25 mouse cellular contexts compared by ENCODE assay signal in genomic region chr3:62311224-62311623, GRCm38 (mm10). TPM values are rescaled to one million over a fixed set of nuclear protein-coding genes. Genes with fewer than 3 reads are reported as not detected.
DNase-seq lines count a peak whose midpoint lies in the region; ATAC-seq and TF ChIP-seq lines count a peak whose summit lies in the region.
"Had no signal": no experiment of that assay in that cellular context is flagged by ENCODE, and none has a peak within 500 bp of the region (broad histone marks: within the 10 kb centered on the region; RNA-seq: fewer than 3 reads in every experiment).

No protein-coding gene starts in this region.

- 82% methylated on average over 5 of the region's 5 CpGs for WGBS in forebrain, embryonic 11.5 days
- 88% methylated on average over 5 of the region's 5 CpGs for WGBS in forebrain, postnatal 0 days
- WGBS in kidney, embryonic 15.5 days, result 92% methylated on average over 5 of the region's 5 CpGs
- 95% methylated on average over 5 of the region's 5 CpGs for WGBS in lung, embryonic 15.5 days
- WGBS in embryonic facial prominence, embryonic 12.5 days, result 87% methylated on average over 5 of the region's 5 CpGs

- H3K36me3 ChIP-seq in forebrain, embryonic 11.5 days (ENCODE audit: control insufficient read depth, insufficient read depth, low read length), result no peaks in the 10 kb centered on the region
- no peaks in the 10 kb centered on the region for H3K36me3 ChIP-seq in forebrain, postnatal 0 days (ENCODE audit: insufficient read depth)
- no peaks in the 10 kb centered on the region for H3K36me3 ChIP-seq in kidney, embryonic 15.5 days
- no peaks in the 10 kb centered on the region for H3K36me3 ChIP-seq in lung, embryonic 15.5 days
- H3K36me3 ChIP-seq in embryonic facial prominence, embryonic 12.5 days, result no peaks in the 10 kb centered on the region
- H3K36me3 ChIP-seq: embryonic facial prominence, embryonic 13.5 days; forebrain, embryonic 10.5 days; G1E; heart, embryonic 12.5 days; liver, embryonic 15.5 days; neural tube, embryonic 13.5 days had no signal

- H3K27ac ChIP-seq in forebrain, embryonic 11.5 days (ENCODE audit: low read depth, low read length), result no peak overlapping the region
- no peak overlapping the region for H3K27ac ChIP-seq in forebrain, postnatal 0 days (ENCODE audit: low read depth, low read length)
- H3K27ac ChIP-seq in kidney, embryonic 15.5 days, result no peak overlapping the region
- H3K27ac ChIP-seq in lung, embryonic 15.5 days, result no peak overlapping the region
- no peak overlapping the region for H3K27ac ChIP-seq in embryonic facial prominence, embryonic 12.5 days
- H3K27ac ChIP-seq in gastrocnemius, adult 2 months, result no peak overlapping the region
- H3K27ac ChIP-seq: embryonic facial prominence, embryonic 13.5 days; forebrain, embryonic 10.5 days; heart, adult 2 months; liver, embryonic 15.5 days; macrophage; neural tube, embryonic 13.5 days had no signal

- ATAC-seq in forebrain, embryonic 11.5 days (replicated peaks; ENCODE audit: low FRiP score), result peak; percentile 44
- no peak for ATAC-seq in forebrain, postnatal 0 days
- 0 out of 2 replicates have a peak, but pooled peaks have one; percentile 9 for ATAC-seq in kidney, embryonic 15.5 days (replicated peaks; ENCODE audit: low FRiP score)
- peak; percentile 57; the same call in 1 of the 2 replicates for ATAC-seq in lung, embryonic 15.5 days (ENCODE audit: borderline replicate concordance, extremely low read depth, low FRiP score, low TSS enrichment)
- ATAC-seq in embryonic facial prominence, embryonic 12.5 days (ENCODE audit: insufficient number of reproducible peaks, insufficient read depth, low FRiP score, low TSS enrichment), result peak; percentile 35; the same call in 1 of the 2 replicates
- ATAC-seq: intestine, embryonic 16.5 days had no signal

- H3K9ac ChIP-seq in forebrain, embryonic 11.5 days (ENCODE audit: low read length), result no peak overlapping the region
- no peak overlapping the region for H3K9ac ChIP-seq in forebrain, postnatal 0 days
- H3K9ac ChIP-seq in kidney, embryonic 15.5 days, result no peak overlapping the region
- H3K9ac ChIP-seq in lung, embryonic 15.5 days, result no peak overlapping the region
- H3K9ac ChIP-seq in embryonic facial prominence, embryonic 12.5 days, result no peak overlapping the region
- H3K9ac ChIP-seq: embryonic facial prominence, embryonic 13.5 days; heart, embryonic 12.5 days; liver, embryonic 15.5 days; neural tube, embryonic 13.5 days had no signal

- intact Hi-C loops in gastrocnemius, adult 2 months (cut with DNase I), result no loop called here

- H3K4me2 ChIP-seq in forebrain, embryonic 11.5 days (ENCODE audit: low read depth, low read length, severe bottlenecking), result no peak overlapping the region
- H3K4me2 ChIP-seq in forebrain, postnatal 0 days (ENCODE audit: low read depth), result no peak overlapping the region
- H3K4me2 ChIP-seq in kidney, embryonic 15.5 days, result no peak overlapping the region
- H3K4me2 ChIP-seq in lung, embryonic 15.5 days, result no peak overlapping the region
- H3K4me2 ChIP-seq in embryonic facial prominence, embryonic 12.5 days (replicated peaks), result no peak overlapping the region
- H3K4me2 ChIP-seq: embryonic facial prominence, embryonic 13.5 days; heart, embryonic 12.5 days; liver, embryonic 15.5 days; neural tube, embryonic 13.5 days had no signal

- H3K27me3 ChIP-seq in forebrain, embryonic 11.5 days (ENCODE audit: control insufficient read depth, insufficient read depth, low read length), result no peaks in the 10 kb centered on the region
- no peaks in the 10 kb centered on the region for H3K27me3 ChIP-seq in forebrain, postnatal 0 days (ENCODE audit: insufficient read depth, low read length)
- H3K27me3 ChIP-seq in kidney, embryonic 15.5 days, result no peaks in the 10 kb centered on the region
- H3K27me3 ChIP-seq in lung, embryonic 15.5 days, result no peaks in the 10 kb centered on the region
- H3K27me3 ChIP-seq in embryonic facial prominence, embryonic 12.5 days, result no peaks in the 10 kb centered on the region
- H3K27me3 ChIP-seq: embryonic facial prominence, embryonic 13.5 days; heart, embryonic 12.5 days; liver, embryonic 15.5 days; neural tube, embryonic 13.5 days had no signal

- H3K4me1 ChIP-seq in forebrain, embryonic 11.5 days (replicated peaks; ENCODE audit: control insufficient read depth, insufficient read depth, low read length), result no peaks in the 10 kb centered on the region
- no peaks in the 10 kb centered on the region for H3K4me1 ChIP-seq in forebrain, postnatal 0 days (ENCODE audit: insufficient read depth)
- H3K4me1 ChIP-seq in kidney, embryonic 15.5 days, result no peaks in the 10 kb centered on the region
- H3K4me1 ChIP-seq in lung, embryonic 15.5 days, result no peaks in the 10 kb centered on the region
- H3K4me1 ChIP-seq in embryonic facial prominence, embryonic 12.5 days, result no peaks in the 10 kb centered on the region
- H3K4me1 ChIP-seq: embryonic facial prominence, embryonic 13.5 days; forebrain, embryonic 10.5 days; heart, embryonic 12.5 days; liver, embryonic 15.5 days; neural tube, embryonic 13.5 days had no signal

- H3K9me3 ChIP-seq in forebrain, embryonic 11.5 days (ENCODE audit: control insufficient read depth, low read length), result no peaks in the 10 kb centered on the region
- no peaks in the 10 kb centered on the region for H3K9me3 ChIP-seq in forebrain, postnatal 0 days (ENCODE audit: low read length)
- no peaks in the 10 kb centered on the region for H3K9me3 ChIP-seq in kidney, embryonic 15.5 days (replicated peaks)
- H3K9me3 ChIP-seq in lung, embryonic 15.5 days, result no peaks in the 10 kb centered on the region
- no peaks in the 10 kb centered on the region for H3K9me3 ChIP-seq in embryonic facial prominence, embryonic 12.5 days
- H3K9me3 ChIP-seq: embryonic facial prominence, embryonic 13.5 days; forebrain, embryonic 10.5 days; G1E; heart, embryonic 12.5 days; liver, embryonic 15.5 days; neural tube, embryonic 13.5 days had no signal

- TF ChIP-seq CTCF in forebrain, postnatal 0 days (IDR thresholded peaks at IDR 0.05; ENCODE audit: low read depth), result no peak
- no peak for TF ChIP-seq CTCF in gastrocnemius, adult 2 months (IDR thresholded peaks at IDR 0.05)

- no peak for DNase-seq in forebrain, embryonic 11.5 days (ENCODE audit: low spot score)
- DNase-seq in forebrain, postnatal 0 days, result no peak
- no peak for DNase-seq in kidney, adult 9 months
- DNase-seq in lung, postnatal 25 days (ENCODE audit: low spot score), result no peak
- DNase-seq in gastrocnemius, adult 2 months, result no peak
- DNase-seq: adrenal gland, postnatal 10 days; cerebellum, adult 8-10 months; cerebellum, postnatal 25 days; gastrocnemius, postnatal 25 days; heart, adult 2 months; layer of hippocampus, postnatal 36 days; thymus, adult 2 months had no signal

- no peak overlapping the region for H3K4me3 ChIP-seq in forebrain, embryonic 11.5 days (ENCODE audit: low read depth, low read length)
- no peak overlapping the region for H3K4me3 ChIP-seq in forebrain, postnatal 0 days (ENCODE audit: low read depth, low read length)
- H3K4me3 ChIP-seq in kidney, embryonic 15.5 days (replicated peaks), result no peak overlapping the region
- H3K4me3 ChIP-seq in lung, embryonic 15.5 days, result no peak overlapping the region
- no peak overlapping the region for H3K4me3 ChIP-seq in embryonic facial prominence, embryonic 12.5 days
- no peak overlapping the region for H3K4me3 ChIP-seq in gastrocnemius, adult 2 months
- H3K4me3 ChIP-seq: embryonic facial prominence, embryonic 13.5 days; forebrain, embryonic 10.5 days; heart, adult 2 months; heart, embryonic 12.5 days; liver, embryonic 15.5 days; myocyte; neural tube, embryonic 13.5 days had no signal

RNA-seq across cellular contexts. Expression of gene Arhgef26, which starts 26.9 kb away (rescaled TPM):
- polyA plus RNA-seq in forebrain, embryonic 11.5 days (2014; fragmentation: Nextera tagmentation; extraction: Ambion mirVana), result 6.4 and 9.2 TPM in 2 replicates
- 24.0 and 33.0 TPM in 2 replicates for total RNA-seq in forebrain, postnatal 0 days (2014; rRNA removed)
- 17.1 and 19.8 TPM in 2 replicates for polyA plus RNA-seq in forebrain, postnatal 0 days (2015; fragmentation: Nextera tagmentation; extraction: Ambion mirVana)
- polyA plus RNA-seq in kidney, embryonic 15.5 days (2015; fragmentation: Nextera tagmentation; extraction: Ambion mirVana), result 14.1 and 14.8 TPM in 2 replicates
- polyA plus RNA-seq in lung, embryonic 15.5 days (2015; fragmentation: Nextera tagmentation; extraction: Ambion mirVana), result 20.1 and 21.0 TPM in 2 replicates
- polyA plus RNA-seq in embryonic facial prominence, embryonic 12.5 days (2016; fragmentation: Nextera tagmentation; extraction: Ambion mirVana), result 12.5 and 12.9 TPM in 2 replicates
- total RNA-seq in gastrocnemius, adult 2 months (2021), result 1 to 10 TPM in 1 of 2 experiments, under 1 TPM in 1; 0.43 to 2.3 TPM
- total RNA-seq: hematopoietic stem cell, adult 5-6 weeks had no signal
- polyA plus RNA-seq: G1E, macrophage had no signal
